Mouse (Mus musculus) liver, embryonic 16.5 days (tissue): ENCODE data around the gene Slit3. TPM values are rescaled to one million over a fixed set of nuclear protein-coding genes. Genes with fewer than 3 reads are reported as not detected.

Source experiments
- ATAC-seq: fragments of 200-750 bp; cut with Nextera tagmentation; 2 replicates; pipeline ENCODE4 v1.8.0; 2017; ENCODE audit warnings: low read depth, mild to moderate bottlenecking, moderate number of reproducible peaks, moderate library complexity
- H3K27ac ChIP-seq: fragments of 300-500 bp; sonication (generic); 2 replicates; pipeline ENCODE4 v1.5.1; 2014; ENCODE audit warnings: mild to moderate bottlenecking, low read length
- H3K27me3 ChIP-seq: fragments of 300-500 bp; sonication (generic); 2 replicates; pipeline ENCODE4 v1.6.1; 2014; ENCODE audit warnings: low read depth, low read length, mixed read lengths; ENCODE audit not compliant: control insufficient read depth, insufficient read depth
- H3K36me3 ChIP-seq: fragments of 300-500 bp; sonication (generic); 2 replicates; pipeline ENCODE4 v1.6.1; 2014; ENCODE audit warnings: mild to moderate bottlenecking; ENCODE audit not compliant: control insufficient read depth, insufficient read depth
- H3K4me1 ChIP-seq: fragments of 300-500 bp; sonication (generic); 2 replicates; pipeline ENCODE4 v1.6.1; 2014; ENCODE audit warnings: low read depth, low read length, mixed read lengths; ENCODE audit not compliant: control insufficient read depth
- H3K4me2 ChIP-seq: fragments of 300-500 bp; sonication (generic); 2 replicates; pipeline ENCODE4 v1.6.1; 2014; ENCODE audit warnings: low read depth, low read length, mixed read lengths
- H3K4me3 ChIP-seq: fragments of 300-500 bp; sonication (generic); 2 replicates; pipeline ENCODE4 v1.5.1; 2014; ENCODE audit warnings: low read depth, mild to moderate bottlenecking, low read length
- H3K9ac ChIP-seq: fragments of 300-500 bp; sonication (generic); 2 replicates; pipeline ENCODE4 v1.6.1; 2014; ENCODE audit warnings: low read depth, low read length
- H3K9me3 ChIP-seq: fragments of 300-500 bp; sonication (generic); replicated peaks from 2 replicates; pipeline ENCODE4 v1.6.1; 2016; ENCODE audit warnings: low read length; ENCODE audit not compliant: control insufficient read depth
- WGBS: fragments of 180-500 bp; shearing (Covaris S2); extraction: QIAGEN DNeasy Blood & Tissue Kit; methylation state at CpG from one replicate; pipeline ENCODE4 v1.1.7; 2014; ENCODE audit not compliant: insufficient replicate concordance; 5-methylcytosine and 5-hydroxymethylcytosine counted together
- polyA plus RNA-seq: library from polyadenylated mRNA; unstranded; fragments of >200 nt; fragmentation: Nextera tagmentation; extraction: Ambion mirVana; gene quantifications from 2 replicates; pipeline ENCODE4 v1.2.1, GENCODE M21; 2015

Gene Slit3
- polyA plus RNA-seq, 1 experiment from 2014 or later = 0.22 TPM

- H3K4me3 ChIP-seq = no peak overlapping the region
- H3K4me2 ChIP-seq = no peak overlapping the region
- H3K27ac ChIP-seq = no peak overlapping the region
- H3K4me1 ChIP-seq = no peaks in the 10 kb centered on the region
- 13% methylated on average over 6 of the region's 6 CpGs for WGBS
- no peaks in the 10 kb centered on the region for H3K36me3 ChIP-seq
- peaks cover 38% of the 10 kb centered on the region for H3K27me3 ChIP-seq
- H3K9me3 ChIP-seq = no peaks in the 10 kb centered on the region
- no peak overlapping the region for H3K9ac ChIP-seq
- ATAC-seq = no peak
These were observed 1.7 kb upstream of the Slit3 start for GRCm38 (mm10) chr11:35119360-35119759.

- no peak overlapping the region for H3K4me2 ChIP-seq
- no peaks in the 10 kb centered on the region for H3K36me3 ChIP-seq
- 20% methylated on average over 5 of the region's 5 CpGs for WGBS
- no peak for ATAC-seq
- no peak overlapping the region for H3K27ac ChIP-seq
- no peak overlapping the region for H3K4me3 ChIP-seq
- H3K4me1 ChIP-seq = no peaks in the 10 kb centered on the region
- H3K9ac ChIP-seq = no peak overlapping the region
- peaks cover 38% of the 10 kb centered on the region for H3K27me3 ChIP-seq
- no peaks in the 10 kb centered on the region for H3K9me3 ChIP-seq
These were observed 948 bp upstream of the Slit3 start for GRCm38 (mm10) chr11:35120076-35120475.

- no peaks in the 10 kb centered on the region for H3K4me1 ChIP-seq
- H3K27me3 ChIP-seq = peaks cover 38% of the 10 kb centered on the region
- 2% methylated on average over 27 of the region's 27 CpGs for WGBS
- no peak overlapping the region for H3K9ac ChIP-seq
- H3K4me3 ChIP-seq = peak overlapping the region; percentile 19; the same call in 1 of the 2 replicates
- H3K9me3 ChIP-seq = no peaks in the 10 kb centered on the region
- no peak overlapping the region for H3K27ac ChIP-seq
- ATAC-seq = no peak
- H3K36me3 ChIP-seq = no peaks in the 10 kb centered on the region
- peak overlapping the region; percentile 46; the same call in 1 of the 2 replicates for H3K4me2 ChIP-seq
These were observed 561 bp downstream of the Slit3 start for GRCm38 (mm10) chr11:35121611-35121959.

DNA sequence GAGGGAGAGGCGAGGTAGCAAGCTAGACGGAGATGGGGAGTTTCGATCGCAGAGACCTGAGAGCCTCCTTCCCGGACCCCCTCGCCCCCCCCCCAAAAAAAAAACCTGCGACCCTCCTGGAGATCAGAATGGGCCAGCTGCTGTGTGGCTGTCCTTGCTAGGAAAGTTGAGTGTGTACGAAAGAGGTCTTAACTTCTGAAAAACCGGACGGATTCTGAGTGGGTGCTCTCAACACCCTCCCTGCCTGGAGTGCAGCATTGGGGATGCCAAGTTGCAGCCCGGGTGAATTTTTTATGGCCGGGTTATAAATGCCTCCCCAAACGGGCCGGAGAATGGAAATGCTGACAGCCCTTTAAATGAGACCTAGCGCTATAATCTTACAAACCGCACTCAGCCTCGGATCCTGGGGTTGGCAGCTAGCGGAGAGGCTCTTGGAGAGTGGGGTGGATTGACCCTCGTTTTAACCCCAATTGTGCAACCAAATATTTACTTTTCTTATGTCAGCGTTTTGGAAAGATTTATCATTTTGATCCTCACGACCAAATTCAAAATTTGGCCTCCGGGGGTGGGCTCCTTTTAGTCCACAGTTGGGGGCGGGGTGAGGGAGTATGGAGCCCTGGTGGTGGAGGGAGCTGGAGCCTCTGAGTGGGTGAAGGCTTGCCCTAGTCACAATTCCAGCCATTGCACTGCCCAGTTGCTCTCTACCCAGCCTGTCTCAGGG lies 1.2 kb downstream of the Slit3 start:
- Histone ChIP-seq H3K9me3 (no peaks in the 10 kb centered on the region), H3K4me1 (no peaks in the 10 kb centered on the region), H3K36me3 (no peaks in the 10 kb centered on the region), H3K27me3 (peaks cover 38% of the 10 kb centered on the region), H3K27ac (no peak overlapping the region), H3K9ac (no peak overlapping the region), H3K4me3 (no peak overlapping the region), H3K4me2 (no peak overlapping the region)
- 3% methylated on average over 23 of the region's 23 CpGs for WGBS
- no peak for ATAC-seq

GRCm38 (mm10) chr11:35124489-35125107 lies 3.6 kb downstream of the Slit3 start:
- Histone ChIP-seq H3K4me1 (no peaks in the 10 kb centered on the region), H3K4me2 (no peak overlapping the region), H3K4me3 (no peak overlapping the region), H3K9ac (no peak overlapping the region), H3K9me3 (no peaks in the 10 kb centered on the region), H3K36me3 (no peaks in the 10 kb centered on the region), H3K27ac (no peak overlapping the region), H3K27me3 (peaks cover 38% of the 10 kb centered on the region)
- ATAC-seq = no peak
- WGBS = 53% methylated on average over 17 of the region's 17 CpGs

GRCm38 (mm10) chr11:35125108-35125490 lies 4.1 kb downstream of the Slit3 start:
- Histone ChIP-seq H3K27me3 (peaks cover 36% of the 10 kb centered on the region), H3K36me3 (no peaks in the 10 kb centered on the region), H3K4me1 (no peaks in the 10 kb centered on the region), H3K9me3 (no peaks in the 10 kb centered on the region), H3K4me2 (no peak overlapping the region), H3K9ac (no peak overlapping the region), H3K27ac (no peak overlapping the region), H3K4me3 (no peak overlapping the region)
- 27% methylated on average over 10 of the region's 10 CpGs for WGBS
- no peak for ATAC-seq

DNA sequence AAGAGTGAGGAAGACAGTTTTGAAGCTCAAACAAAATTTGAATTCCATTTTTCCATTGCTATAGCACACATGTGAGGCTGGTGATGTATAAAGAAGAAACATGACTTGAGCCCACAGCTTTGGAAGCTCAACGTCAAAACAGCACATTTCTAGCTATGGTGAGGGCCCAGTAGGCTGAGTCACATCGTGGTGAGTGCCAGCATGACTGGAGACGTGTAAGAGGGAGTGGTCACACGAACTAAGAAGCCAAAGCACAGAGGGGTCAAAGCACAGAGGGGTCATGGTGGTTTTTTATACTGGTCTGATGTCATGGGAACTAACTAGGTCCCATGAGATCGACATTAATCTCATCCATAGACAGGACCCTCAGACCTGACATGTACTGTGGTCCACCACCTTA lies 10.7 kb downstream of the Slit3 start:
- H3K27me3 ChIP-seq = no peaks in the 10 kb centered on the region
- no peak overlapping the region for H3K4me2 ChIP-seq
- no peak overlapping the region for H3K9ac ChIP-seq
- no peaks in the 10 kb centered on the region for H3K9me3 ChIP-seq
- no peaks in the 10 kb centered on the region for H3K4me1 ChIP-seq
- no peaks in the 10 kb centered on the region for H3K36me3 ChIP-seq
- H3K4me3 ChIP-seq = no peak overlapping the region
- 44% methylated on average over 5 of the region's 5 CpGs for WGBS
- H3K27ac ChIP-seq = no peak overlapping the region
- ATAC-seq = no peak

- 67% methylated on average over 9 of the region's 9 CpGs for WGBS
- Histone ChIP-seq H3K27ac (no peak overlapping the region), H3K27me3 (no peaks in the 10 kb centered on the region), H3K4me3 (no peak overlapping the region), H3K36me3 (no peaks in the 10 kb centered on the region), H3K9me3 (no peaks in the 10 kb centered on the region), H3K4me1 (no peaks in the 10 kb centered on the region), H3K9ac (no peak overlapping the region), H3K4me2 (no peak overlapping the region)
- ATAC-seq = no peak
These were observed 15.6 kb downstream of the Slit3 start for GRCm38 (mm10) chr11:35136625-35137024.

DNA sequence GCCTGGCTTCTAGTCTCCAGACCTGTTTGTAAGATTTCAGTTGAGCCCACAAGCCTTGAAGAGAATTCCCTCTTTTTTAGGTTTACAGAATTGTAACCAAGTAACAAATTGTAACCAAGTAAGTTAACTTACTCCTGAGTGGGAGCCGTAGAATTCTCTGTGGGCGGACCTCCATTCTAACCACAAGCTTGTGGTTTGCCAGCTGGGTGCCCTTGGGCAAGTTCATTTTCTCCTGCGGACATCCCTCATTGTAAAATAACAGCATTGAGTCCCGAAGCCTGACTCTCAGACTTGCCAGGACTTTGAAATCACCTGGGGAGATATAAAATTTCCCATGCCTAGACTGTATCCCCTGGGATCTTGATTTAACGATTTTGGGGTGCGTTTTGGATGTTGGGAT lies 19.1 kb downstream of the Slit3 start:
- 44% methylated on average over 6 of the region's 6 CpGs for WGBS
- ATAC-seq = no peak

More for the DNA sequence above, 19.1 kb downstream of the Slit3 start:
- no peaks in the 10 kb centered on the region for H3K36me3 ChIP-seq
- H3K9me3 ChIP-seq = no peaks in the 10 kb centered on the region
- H3K4me1 ChIP-seq = no peaks in the 10 kb centered on the region
- no peaks in the 10 kb centered on the region for H3K27me3 ChIP-seq
- H3K4me3 ChIP-seq = no peak overlapping the region
- no peak overlapping the region for H3K9ac ChIP-seq
- H3K27ac ChIP-seq = no peak overlapping the region
- no peak overlapping the region for H3K4me2 ChIP-seq
